Mouse (Mus musculus) olfactory bulb, adult 2 months (tissue): Measurements from ENCODE around the gene Synpo2. TPM values are rescaled to one million over a fixed set of nuclear protein-coding genes. Genes with fewer than 3 reads are reported as not detected.

Experiments
- H3K27ac ChIP-seq: fragments of 200-500 bp; 2 replicates; pipeline ENCODE4 v1.5.1; 2012; ENCODE audit warnings: low read depth, low read length; ENCODE audit not compliant: insufficient read depth
- H3K4me1 ChIP-seq: fragments of 200-500 bp; 2 replicates; pipeline ENCODE4 v1.6.1; 2012; ENCODE audit warnings: low read length; ENCODE audit not compliant: control insufficient read depth, insufficient read depth
- H3K4me3 ChIP-seq: fragments of 200-500 bp; 2 replicates; pipeline ENCODE4 v1.5.1; 2012; ENCODE audit warnings: mild to moderate bottlenecking, low read depth, low read length, moderate library complexity; ENCODE audit not compliant: insufficient read depth
- CTCF ChIP-seq: fragments of 200-500 bp; IDR thresholded peaks from 2 replicates; pipeline ENCODE4 v1.5.1; 2012; ENCODE audit warnings: low read depth, mild to moderate bottlenecking, low read length, moderate library complexity; ENCODE audit not compliant: insufficient read depth
- POLR2A ChIP-seq: fragments of 200-500 bp; IDR thresholded peaks from 2 replicates; pipeline ENCODE4 v1.6.1; 2012; ENCODE audit warnings: mild to moderate bottlenecking, low read depth, low read length, moderate library complexity; ENCODE audit not compliant: insufficient read depth
- WGBS: fragments of 180-500 bp; shearing (Covaris S2); methylation state at CpG from one replicate; pipeline ENCODE4 v1.1.7; 2018; 5-methylcytosine and 5-hydroxymethylcytosine counted together
- polyA plus RNA-seq: library from polyadenylated mRNA; stranded (reverse); fragments of >200 nt; gene quantifications from 2 replicates; pipeline ENCODE4 v1.2.4, GENCODE M21; 2012; ENCODE audit warnings: low replicate concordance; ENCODE audit not compliant: missing spikeins, insufficient read depth, insufficient read length

Gene Synpo2
- polyA plus RNA-seq, 1 experiment, result not detected

DNA sequence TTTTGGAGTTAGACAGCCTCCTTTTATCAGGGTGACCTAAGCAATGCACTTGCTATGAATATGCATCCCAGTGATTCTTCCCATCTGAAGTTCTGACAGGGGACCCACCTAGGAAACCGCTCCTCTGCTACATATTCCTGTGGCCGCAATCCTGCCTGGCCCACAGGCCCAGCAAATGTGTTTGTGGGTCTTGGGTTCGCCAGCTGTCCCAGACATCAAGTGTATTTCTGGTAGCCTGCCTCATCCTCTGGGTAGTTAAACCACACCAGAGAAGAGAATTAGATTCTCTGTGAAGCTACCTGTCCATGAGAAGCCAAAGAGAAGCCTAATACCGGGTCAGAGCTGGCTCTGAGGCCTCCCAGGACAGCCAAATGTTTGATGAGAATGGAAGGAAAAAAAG is 90.0 kb downstream of the Synpo2 start:
- Histone ChIP-seq H3K4me3 (no peak overlapping the region), H3K27ac (no peak overlapping the region), H3K4me1 (no peaks in the 10 kb centered on the region)
- TF ChIP-seq POLR2A, result no peak
- TF ChIP-seq CTCF, result no peak
- 91% methylated on average over 4 of the region's 4 CpGs for WGBS

DNA sequence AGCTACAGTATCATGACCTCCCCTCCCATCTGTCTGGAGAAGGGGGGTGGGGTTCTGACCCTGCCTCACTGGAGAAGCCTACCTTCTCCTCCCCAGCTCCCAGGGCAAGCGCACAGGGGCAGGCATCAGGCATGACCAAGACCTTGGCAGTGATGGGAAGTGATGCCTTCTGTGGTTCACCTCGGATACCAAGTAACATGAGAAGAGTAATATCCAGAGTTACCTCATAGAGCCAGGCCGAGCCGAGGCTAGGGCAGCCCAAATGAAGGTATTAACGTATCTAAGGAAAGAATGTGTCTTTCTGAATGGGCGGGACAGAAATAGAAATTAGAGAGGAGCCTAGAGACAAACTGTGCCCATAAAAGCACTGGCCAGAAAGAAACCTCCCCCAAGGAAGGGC is 92.5 kb downstream of the Synpo2 start:
- TF ChIP-seq CTCF (no peak), POLR2A (no peak)
- Histone ChIP-seq H3K4me1 (peaks cover 3% of the 10 kb centered on the region; the same call in 1 of the 2 replicates), H3K4me3 (no peak overlapping the region), H3K27ac (no peak overlapping the region)
- WGBS, result 91% methylated on average over 6 of the region's 6 CpGs

DNA sequence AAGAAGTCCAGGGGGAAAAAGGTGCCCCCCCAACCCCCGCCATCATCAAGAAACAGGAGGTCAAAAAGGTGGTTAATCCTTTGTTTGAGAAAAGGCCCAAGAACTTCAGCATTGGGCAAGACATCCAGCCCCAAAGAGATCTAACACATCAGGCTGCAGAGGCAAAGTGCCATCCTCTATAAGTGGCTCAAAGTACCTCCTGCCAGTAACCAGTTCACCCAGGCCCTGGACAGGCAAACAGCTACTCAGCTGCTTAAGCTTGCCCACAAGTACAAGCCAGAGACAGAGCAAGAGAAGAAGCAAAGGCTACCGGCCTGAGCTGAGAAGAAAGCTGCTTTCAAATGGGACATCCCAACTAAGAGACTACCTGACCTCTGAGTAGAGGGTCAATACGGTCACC is 93.7 kb downstream of the Synpo2 start:
- Histone ChIP-seq H3K4me3 (no peak overlapping the region), H3K27ac (no peak overlapping the region), H3K4me1 (peaks cover 3% of the 10 kb centered on the region; the same call in 1 of the 2 replicates)
- TF ChIP-seq CTCF, result no peak
- TF ChIP-seq POLR2A, result no peak
- 83% methylated on average over 3 of the region's 3 CpGs for WGBS

DNA sequence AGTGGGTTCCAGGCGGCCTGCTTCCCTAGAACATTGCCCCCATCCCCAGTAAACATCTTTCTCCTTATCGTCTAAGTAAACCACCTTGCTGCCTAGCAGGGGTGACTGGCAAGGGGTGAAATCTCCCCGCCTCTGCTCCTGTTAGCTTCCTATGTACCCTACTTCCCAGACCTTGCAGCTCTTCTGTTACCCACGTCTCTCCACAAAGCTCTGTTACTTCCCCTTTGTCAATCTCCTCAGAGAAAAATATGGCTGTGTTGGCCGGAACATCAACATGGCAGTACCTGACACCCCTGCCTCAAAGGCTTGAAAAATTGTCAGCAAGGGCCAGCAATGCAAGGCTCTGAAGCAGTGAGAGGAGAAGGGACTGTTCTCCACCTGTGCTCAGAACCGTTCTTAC is 94.9 kb downstream of the Synpo2 start:
- Histone ChIP-seq H3K27ac (no peak overlapping the region), H3K4me1 (peaks cover 3% of the 10 kb centered on the region; the same call in 1 of the 2 replicates), H3K4me3 (no peak overlapping the region)
- 89% methylated on average over 6 of the region's 6 CpGs for WGBS
- TF ChIP-seq POLR2A (no peak), CTCF (no peak)

DNA sequence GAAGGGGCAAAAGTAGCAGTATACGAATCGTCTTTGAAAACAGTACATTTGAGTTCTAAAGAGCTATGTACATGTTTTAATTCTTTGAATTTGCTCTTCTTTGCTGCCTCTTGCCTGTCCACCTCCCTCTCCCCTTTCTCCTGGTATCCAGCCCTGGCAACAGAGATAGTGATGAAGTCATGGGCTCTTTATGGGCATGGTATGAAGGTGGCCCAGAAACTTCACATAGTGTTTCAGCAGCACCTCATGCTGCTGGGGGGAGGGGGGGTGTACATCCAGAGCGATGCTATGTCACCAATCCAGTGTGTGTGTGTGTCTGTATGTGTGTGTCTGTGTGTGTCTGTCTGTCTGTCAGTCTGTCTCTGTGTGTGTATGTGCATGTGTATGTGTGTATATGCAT is 95.8 kb downstream of the Synpo2 start:
- Histone ChIP-seq H3K4me1 (peaks cover 3% of the 10 kb centered on the region; the same call in 1 of the 2 replicates), H3K27ac (no peak overlapping the region), H3K4me3 (no peak overlapping the region)
- 78% methylated on average over 3 of the region's 3 CpGs for WGBS
- TF ChIP-seq POLR2A, result no peak
- TF ChIP-seq CTCF, result no peak

DNA sequence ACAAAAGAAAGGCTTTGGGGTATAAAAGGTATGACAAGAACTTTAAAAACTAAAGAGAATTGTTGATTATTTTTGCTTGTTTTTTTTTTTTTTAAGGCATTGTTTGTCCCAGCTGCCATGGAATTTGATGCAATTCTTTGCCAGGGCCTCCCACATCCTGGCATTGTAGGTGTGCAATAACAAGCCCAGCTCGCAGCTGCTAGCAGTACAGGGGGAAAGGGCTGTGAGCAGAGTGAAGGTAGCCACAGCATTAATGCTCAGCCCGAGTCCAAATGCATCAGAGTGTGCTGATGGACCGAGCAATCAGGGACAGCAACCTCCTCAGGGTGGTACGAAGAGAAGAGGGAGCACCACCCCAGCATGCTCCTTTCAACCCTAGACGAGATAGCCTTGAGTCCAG is 96.3 kb downstream of the Synpo2 start:
- Histone ChIP-seq H3K4me3 (no peak overlapping the region), H3K4me1 (peaks cover 3% of the 10 kb centered on the region; the same call in 1 of the 2 replicates), H3K27ac (no peak overlapping the region)
- WGBS, result 65% methylated on average over 5 of the region's 5 CpGs
- TF ChIP-seq POLR2A (no peak), CTCF (no peak)

DNA sequence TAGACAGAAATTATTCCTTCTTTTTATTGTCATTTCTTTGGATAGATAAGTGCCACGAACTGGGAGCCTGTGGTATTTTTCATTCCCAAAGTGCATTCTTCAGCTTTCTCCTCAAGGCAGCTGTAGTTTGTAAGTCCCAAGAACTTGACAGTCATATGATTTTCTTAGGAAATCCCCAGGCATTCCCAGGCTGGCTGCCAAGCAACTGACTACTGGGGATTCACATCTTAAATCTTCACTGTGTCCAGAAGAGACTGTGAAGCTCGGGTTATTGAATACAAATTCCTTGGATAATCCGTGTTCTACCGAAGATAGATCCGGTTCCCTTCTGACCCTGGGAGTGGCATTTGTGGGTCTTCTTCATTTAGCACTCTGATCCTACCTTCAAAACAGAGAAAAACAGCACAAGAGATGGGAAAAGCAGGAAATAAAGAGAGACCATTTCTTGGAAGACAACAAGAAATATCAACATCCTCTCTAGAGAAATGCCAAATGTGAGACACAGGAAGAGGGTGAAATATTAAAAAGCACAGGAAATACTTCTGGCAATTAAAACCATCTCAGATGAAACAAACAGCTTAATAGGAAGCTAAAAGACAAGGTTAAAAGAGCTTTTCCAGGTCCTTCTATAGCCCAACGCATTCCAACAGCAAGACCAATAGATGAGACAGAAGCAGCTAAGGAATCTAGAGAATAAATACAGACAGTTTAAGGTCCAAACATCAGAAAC is 97.5 kb downstream of the Synpo2 start:
- H3K27ac ChIP-seq, result no peak overlapping the region
- no peak overlapping the region for H3K4me3 ChIP-seq
- peaks cover 3% of the 10 kb centered on the region; the same call in 1 of the 2 replicates for H3K4me1 ChIP-seq
- 71% methylated on average over 6 of the region's 6 CpGs for WGBS
- no peak for TF ChIP-seq CTCF
- TF ChIP-seq POLR2A, result no peak

DNA sequence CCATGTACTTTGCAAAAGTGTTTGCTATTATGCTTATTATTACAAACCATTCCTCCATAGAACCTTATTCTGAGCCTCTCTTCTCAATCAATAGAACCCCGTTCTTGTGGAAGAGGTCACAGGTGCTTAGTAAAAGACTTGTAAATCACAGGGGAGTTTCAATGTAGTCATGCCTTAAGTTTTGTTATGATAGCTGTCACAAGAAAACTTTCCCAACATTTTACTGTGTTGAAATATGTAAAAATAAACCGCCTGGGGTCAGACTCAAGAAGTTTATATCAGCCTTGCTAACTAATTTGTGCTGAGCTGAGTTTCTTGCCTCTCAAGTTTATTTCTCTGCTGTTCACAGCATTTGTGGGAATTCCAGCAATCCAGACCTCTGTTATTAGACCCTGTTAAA is 103.8 kb downstream of the Synpo2 start:
- Histone ChIP-seq H3K4me3 (no peak overlapping the region), H3K27ac (no peak overlapping the region), H3K4me1 (peaks cover 2% of the 10 kb centered on the region)
- WGBS, result 86% methylated on average over 2 of the region's 2 CpGs
- no peak for TF ChIP-seq POLR2A
- no peak for TF ChIP-seq CTCF

DNA sequence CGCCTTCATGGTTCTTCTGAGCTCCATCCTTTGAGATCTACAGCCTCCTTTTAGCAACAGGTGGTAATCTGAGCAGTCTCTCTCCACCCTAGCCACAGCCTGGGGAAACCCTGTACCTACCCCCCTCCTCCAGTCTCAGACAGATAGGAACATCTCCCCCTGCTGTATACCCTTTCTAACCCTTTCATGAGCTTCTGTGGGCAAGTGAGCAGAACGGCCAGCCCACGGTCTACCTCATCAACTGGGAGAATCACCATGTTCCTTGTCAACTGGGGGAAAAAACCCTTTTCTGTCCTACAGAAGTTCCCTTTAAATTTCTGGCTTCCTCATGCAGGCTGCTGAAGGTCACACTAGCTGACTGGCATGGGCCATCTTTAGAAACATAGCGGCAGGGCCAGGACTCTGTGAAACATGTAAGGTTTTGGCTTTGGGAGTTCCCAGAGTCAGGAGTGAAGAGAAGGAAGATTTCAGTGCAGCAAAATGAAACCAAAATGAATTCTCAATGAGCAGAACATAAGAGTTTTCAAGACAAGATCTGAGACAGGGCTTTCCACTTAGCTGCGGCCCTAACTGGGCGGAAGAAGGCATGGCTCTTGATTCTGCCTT is 104.7 kb downstream of the Synpo2 start:
- no peak for TF ChIP-seq CTCF
- H3K27ac ChIP-seq, result no peak overlapping the region
- 95% methylated on average over 6 of the region's 6 CpGs for WGBS

More for the DNA sequence above, 104.7 kb downstream of the Synpo2 start:
- no peak overlapping the region for H3K4me3 ChIP-seq
- peaks cover 2% of the 10 kb centered on the region for H3K4me1 ChIP-seq
